Mouse (Mus musculus): ENCODE measurements around the gene Evpl.

DNA sequence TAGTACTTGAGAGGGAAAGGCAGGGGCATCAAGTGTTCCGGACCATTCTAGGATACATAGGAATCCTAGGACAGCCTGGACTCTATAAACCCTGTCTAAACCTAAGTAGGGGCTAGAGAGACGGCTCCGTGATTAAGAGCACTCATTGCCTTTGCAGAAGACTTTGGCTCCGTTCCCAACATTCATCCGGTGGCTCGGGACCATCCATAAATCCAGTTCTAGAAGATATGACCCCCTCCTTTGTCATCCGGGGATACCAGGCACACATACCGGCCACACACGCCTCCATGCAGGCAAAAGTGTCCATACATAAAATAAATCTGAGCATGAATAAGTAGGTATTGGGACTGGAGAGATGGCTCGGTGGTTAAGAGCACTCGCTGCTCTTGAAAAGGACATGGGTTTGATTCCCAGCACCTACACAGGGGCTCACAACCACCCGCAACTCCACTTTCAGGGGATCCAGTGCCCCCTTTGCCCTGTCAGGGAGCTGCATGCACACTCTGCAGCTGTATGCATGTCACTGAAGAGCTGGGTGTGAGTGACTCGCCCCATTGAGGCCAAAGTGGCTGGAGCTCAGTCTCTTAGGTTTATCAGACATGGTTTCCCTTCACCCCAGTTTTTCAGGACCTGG lies 23.9 kb downstream of the Evpl start:
- TF ChIP-seq CTCF (conservative IDR thresholded peaks at IDR 0.05; ENCODE audit: insufficient read depth, insufficient read length, low read depth, low read length) (no peak), POLR2A (IDR thresholded peaks at IDR 0.05; ENCODE audit: low read depth, low read length) (no peak)

Measured in kidney, adult 2 months (tissue).